Mouse (Mus musculus) stomach, postnatal 0 days (tissue): ENCODE measurements around the gene Galnt6. TPM values are rescaled to one million over a fixed set of nuclear protein-coding genes. Genes with fewer than 3 reads are reported as not detected.

Experiments
- ATAC-seq: fragments of 200-750 bp; cut with Nextera tagmentation; 2 replicates; pipeline ENCODE4 v1.8.0; 2017; ENCODE audit not compliant: low FRiP score, low TSS enrichment
- DNase-seq: peaks from one replicate; pipeline ENCODE4 v3.0.0-alpha.2; 2016; ENCODE audit warnings: low spot score
- H3K27ac ChIP-seq: fragments of 300-500 bp; sonication (generic); replicated peaks from 2 replicates; pipeline ENCODE4 v1.5.1; 2014; ENCODE audit warnings: mild to moderate bottlenecking, control low read depth
- H3K27me3 ChIP-seq: fragments of 300-500 bp; sonication (generic); 2 replicates; pipeline ENCODE4 v1.6.1; 2014; ENCODE audit warnings: low read length; ENCODE audit not compliant: control insufficient read depth, insufficient read depth
- H3K36me3 ChIP-seq: fragments of 300-500 bp; sonication (generic); 2 replicates; pipeline ENCODE4 v1.6.1; 2014; ENCODE audit warnings: low read length, mixed read lengths; ENCODE audit not compliant: control insufficient read depth, insufficient read depth
- H3K4me1 ChIP-seq: fragments of 300-500 bp; sonication (generic); replicated peaks from 2 replicates; pipeline ENCODE4 v1.6.1; 2014; ENCODE audit warnings: antibody characterized with exemption; ENCODE audit not compliant: control insufficient read depth, insufficient read depth
- H3K4me2 ChIP-seq: fragments of 300-500 bp; sonication (generic); replicated peaks from 2 replicates; pipeline ENCODE4 v1.6.1; 2014; ENCODE audit warnings: low read depth, mild to moderate bottlenecking, control low read depth, moderate library complexity
- H3K4me3 ChIP-seq: fragments of 300-500 bp; sonication (generic); 2 replicates; pipeline ENCODE4 v1.5.1; 2014; ENCODE audit warnings: low read depth, low read length, control low read depth
- H3K9ac ChIP-seq: fragments of 300-500 bp; sonication (generic); 2 replicates; pipeline ENCODE4 v1.6.1; 2014; ENCODE audit warnings: mild to moderate bottlenecking, low read length, control low read depth, mixed read lengths
- H3K9me3 ChIP-seq: fragments of 300-500 bp; sonication (generic); 2 replicates; pipeline ENCODE4 v1.6.1; 2016; ENCODE audit warnings: low read length; ENCODE audit not compliant: control insufficient read depth
- CTCF ChIP-seq: IDR thresholded peaks from 2 replicates; pipeline ENCODE4 v1.5.1; 2016; ENCODE audit warnings: antibody characterized with exemption, low read depth, mild to moderate bottlenecking, moderate library complexity
- EP300 ChIP-seq: optimal IDR thresholded peaks from 2 replicates; pipeline ENCODE3; 2016; ENCODE audit warnings: antibody characterized with exemption
- WGBS: fragments of 180-500 bp; shearing (Covaris S2); extraction: QIAGEN DNeasy Blood & Tissue Kit; methylation state at CpG from one replicate; pipeline ENCODE4 v1.1.7; 2014; 5-methylcytosine and 5-hydroxymethylcytosine counted together
- microRNA-seq: library from miRNA; unstranded; fragments of <30 nt; microRNA quantifications from one replicate; pipeline ENCODE4, GENCODE M21; 2016
- polyA plus RNA-seq: library from polyadenylated mRNA; unstranded; fragments of >200 nt; fragmentation: Nextera tagmentation; extraction: Ambion mirVana; gene quantifications from 2 replicates; pipeline ENCODE4 v1.2.1, GENCODE M21; 2015

Gene Galnt6
- polyA plus RNA-seq, 1 experiment from 2014 or later: 11.0 TPM

DNA sequence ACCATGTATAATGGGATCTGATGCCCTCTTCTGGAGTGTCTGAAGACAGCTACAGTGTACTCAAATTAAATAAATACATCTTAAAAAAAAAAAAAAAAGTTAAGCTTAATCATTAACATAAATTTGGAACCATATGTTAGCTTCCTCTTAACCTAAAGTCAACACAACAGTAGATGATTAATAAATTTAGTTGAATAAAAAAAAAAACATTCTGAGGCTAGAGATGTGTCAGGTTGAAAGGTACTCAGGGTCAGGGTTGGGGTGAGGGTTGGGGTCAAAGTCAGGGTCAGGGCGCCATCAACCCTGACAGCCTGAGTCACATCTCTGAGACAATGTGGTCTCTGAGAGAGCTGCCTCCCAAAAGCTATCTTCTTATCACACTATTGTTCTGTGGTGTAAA, 74.9 kb downstream of the Galnt6 start:
- WGBS: 83% methylated on average over 1 of the region's 1 CpGs
- H3K9ac ChIP-seq: no peak overlapping the region
- no peaks in the 10 kb centered on the region for H3K27me3 ChIP-seq
- no peak overlapping the region for H3K4me2 ChIP-seq
- no peak for DNase-seq
- H3K4me3 ChIP-seq: no peak overlapping the region
- no peaks in the 10 kb centered on the region for H3K36me3 ChIP-seq
- no peak for ATAC-seq
- H3K27ac ChIP-seq: no peak overlapping the region
- TF ChIP-seq CTCF (no peak), EP300 (no peak)
- no peaks in the 10 kb centered on the region for H3K9me3 ChIP-seq
- H3K4me1 ChIP-seq: no peaks in the 10 kb centered on the region

DNA sequence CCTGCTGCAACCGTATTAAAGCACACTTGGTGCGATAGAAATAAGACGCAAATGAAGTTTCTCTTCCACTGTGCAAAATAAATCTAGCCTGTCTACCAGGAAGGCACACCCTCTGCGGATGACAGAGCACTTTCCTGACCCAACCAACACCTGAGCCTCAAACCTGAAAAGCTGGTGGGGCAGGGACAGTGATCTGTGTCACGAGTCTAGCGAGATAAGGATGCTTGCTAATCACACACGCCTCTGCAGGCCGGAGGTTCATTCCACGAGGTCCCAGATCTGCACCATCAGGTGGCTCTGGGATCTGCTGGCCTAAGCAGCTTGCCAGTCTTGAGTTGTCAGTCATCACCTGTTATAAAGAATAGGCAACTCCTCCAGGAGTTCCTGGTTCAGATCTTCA, 77.6 kb downstream of the Galnt6 start:
- Histone ChIP-seq H3K27ac (peak overlapping the region; percentile 61; the same call in 1 of the 2 replicates), H3K4me3 (no peak overlapping the region), H3K4me1 (no peaks in the 10 kb centered on the region), H3K27me3 (no peaks in the 10 kb centered on the region), H3K9ac (no peak overlapping the region), H3K9me3 (no peaks in the 10 kb centered on the region), H3K36me3 (no peaks in the 10 kb centered on the region), H3K4me2 (no peak overlapping the region)
- DNase-seq (peak; percentile 76), ATAC-seq (peak; percentile 88)
- TF ChIP-seq CTCF (no peak), EP300 (peak; percentile 83)
- whole genome bisulfite sequencing: 52% methylated on average over 9 of the region's 9 CpGs

DNA sequence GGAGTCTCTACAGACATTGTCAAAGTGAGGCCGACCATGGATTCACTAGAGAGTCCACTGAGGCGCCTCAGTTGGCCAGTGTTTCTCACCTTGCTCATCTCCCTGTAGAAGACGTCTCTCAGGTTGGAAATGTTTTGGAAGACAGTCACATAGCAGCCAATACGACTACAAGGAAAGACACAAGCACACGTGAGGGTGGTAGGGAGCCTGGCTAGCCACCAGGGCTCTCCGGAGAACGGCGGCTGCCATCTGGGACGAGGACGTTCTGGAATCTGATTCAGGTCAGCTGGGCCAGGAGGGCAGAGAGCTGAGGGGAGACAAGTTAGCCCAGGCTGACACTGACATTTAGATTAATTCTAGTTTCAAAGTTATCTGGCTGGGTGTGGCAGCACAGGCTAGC, 79.1 kb downstream of the Galnt6 start:
- Histone ChIP-seq H3K9ac (no peak overlapping the region), H3K36me3 (no peaks in the 10 kb centered on the region), H3K27ac (no peak overlapping the region), H3K4me3 (no peak overlapping the region), H3K4me1 (no peaks in the 10 kb centered on the region), H3K9me3 (no peaks in the 10 kb centered on the region), H3K4me2 (no peak overlapping the region), H3K27me3 (no peaks in the 10 kb centered on the region)
- TF ChIP-seq CTCF (no peak), EP300 (no peak)
- 86% methylated on average over 10 of the region's 10 CpGs for WGBS
- no peak for DNase-seq
- no peak for ATAC-seq

DNA sequence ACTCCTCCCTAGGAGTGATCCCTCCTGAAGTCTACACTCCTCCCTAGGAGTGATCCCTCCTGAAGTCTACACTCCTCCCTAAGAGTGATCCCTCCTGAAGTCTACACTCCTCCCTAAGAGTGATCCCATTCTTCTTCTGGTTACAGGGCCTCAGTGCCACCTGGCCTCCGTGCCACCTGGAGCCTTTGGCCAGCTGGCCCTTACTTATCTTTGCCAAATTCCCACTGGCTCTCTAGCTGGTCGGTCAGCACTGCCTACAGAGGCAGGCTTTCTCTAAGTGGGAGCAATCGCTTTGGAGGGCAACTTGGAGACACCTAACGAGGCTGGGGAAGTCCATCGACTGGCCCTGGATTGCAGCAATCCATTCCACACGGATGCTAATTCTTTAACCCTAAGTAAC, 83.0 kb downstream of the Galnt6 start:
- Histone ChIP-seq H3K9me3 (no peaks in the 10 kb centered on the region), H3K4me1 (no peaks in the 10 kb centered on the region), H3K4me3 (no peak overlapping the region), H3K27ac (no peak overlapping the region), H3K4me2 (no peak overlapping the region), H3K27me3 (no peaks in the 10 kb centered on the region), H3K9ac (no peak overlapping the region), H3K36me3 (no peaks in the 10 kb centered on the region)
- DNase-seq: no peak
- no peak for ATAC-seq
- TF ChIP-seq EP300 (no peak), CTCF (no peak)
- 71% methylated on average over 6 of the region's 6 CpGs for WGBS

DNA sequence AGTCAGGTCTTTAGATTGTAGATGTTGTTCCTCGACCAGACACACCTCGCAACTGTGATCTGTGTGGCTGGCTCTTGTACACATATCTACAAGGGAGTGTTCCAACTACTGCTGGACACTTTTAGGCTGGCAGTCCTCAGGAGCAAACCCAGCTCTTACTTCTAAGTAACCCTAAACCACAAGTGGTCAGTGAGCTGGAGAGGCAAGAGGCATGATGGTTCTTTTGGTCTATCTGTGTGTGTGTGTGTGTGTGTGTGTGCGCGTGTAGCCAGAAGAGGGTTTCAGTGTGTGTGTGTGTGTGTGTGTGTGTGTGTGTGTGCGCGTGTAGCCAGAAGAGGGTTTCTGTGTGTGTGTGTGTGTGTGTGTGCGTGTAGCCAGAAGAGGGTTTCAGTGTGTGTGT, 86.7 kb downstream of the Galnt6 start:
- no peak overlapping the region for H3K9ac ChIP-seq
- no peak for TF ChIP-seq CTCF
- no peak for TF ChIP-seq EP300

More for the DNA sequence above, 86.7 kb downstream of the Galnt6 start:
- H3K27ac ChIP-seq: no peak overlapping the region
- no peak for DNase-seq
- no peak overlapping the region for H3K4me2 ChIP-seq
- H3K4me3 ChIP-seq: no peak overlapping the region
- no peaks in the 10 kb centered on the region for H3K4me1 ChIP-seq
- H3K9me3 ChIP-seq: no peaks in the 10 kb centered on the region
- WGBS: 84% methylated on average over 7 of the region's 7 CpGs
- ATAC-seq: no peak
- H3K27me3 ChIP-seq: no peaks in the 10 kb centered on the region
- H3K36me3 ChIP-seq: no peaks in the 10 kb centered on the region

Small RNA genes within 50 kb of the gene (microRNA-seq; reads per million reads assigned to microRNA genes)
- not detected for gene Mir6961

Other genes with a start within 250 kb of the Galnt6 start
- gene Csrnp2, start 233.9 kb downstream of the Galnt6 start, polyA plus RNA-seq: 2.6 and 2.8 TPM in 2 replicates
- gene Tfcp2, start 177.4 kb downstream of the Galnt6 start, polyA plus RNA-seq: 8.7 and 9.6 TPM in 2 replicates
- gene Pou6f1, start 129.4 kb downstream of the Galnt6 start, polyA plus RNA-seq: 2.6 and 3.2 TPM in 2 replicates
- 177 and 205 TPM in 2 replicates for gene Dazap2, start 114.0 kb downstream of the Galnt6 start, polyA plus RNA-seq
- 94.8 and 103 TPM in 2 replicates for gene Smagp, start 92.4 kb downstream of the Galnt6 start, polyA plus RNA-seq
- 1.3 and 2.3 TPM in 2 replicates for gene Bin2, start 59.8 kb downstream of the Galnt6 start, polyA plus RNA-seq
- gene Cela1, start 41.5 kb downstream of the Galnt6 start, polyA plus RNA-seq: 22.3 and 24.1 TPM in 2 replicates
- gene Slc4a8, start 32.4 kb upstream of the Galnt6 start, polyA plus RNA-seq: 2.2 TPM in 2 replicates
- 0.40 and 0.61 TPM in 2 replicates for gene Scn8a, start 140.5 kb upstream of the Galnt6 start, polyA plus RNA-seq